Mouse (Mus musculus) induced T-regulatory cell, adult 2 months (primary cell): Measurements from ENCODE around the gene Nrap.
A peak's percentile ranks its signal among the peaks of the same experiment; 100 is the strongest.

Experiments used
- DNase-seq: peaks from one replicate; pipeline ENCODE4 v3.0.0-alpha.2; 2012; ENCODE audit warnings: low read depth

Nrap gene

DNA sequence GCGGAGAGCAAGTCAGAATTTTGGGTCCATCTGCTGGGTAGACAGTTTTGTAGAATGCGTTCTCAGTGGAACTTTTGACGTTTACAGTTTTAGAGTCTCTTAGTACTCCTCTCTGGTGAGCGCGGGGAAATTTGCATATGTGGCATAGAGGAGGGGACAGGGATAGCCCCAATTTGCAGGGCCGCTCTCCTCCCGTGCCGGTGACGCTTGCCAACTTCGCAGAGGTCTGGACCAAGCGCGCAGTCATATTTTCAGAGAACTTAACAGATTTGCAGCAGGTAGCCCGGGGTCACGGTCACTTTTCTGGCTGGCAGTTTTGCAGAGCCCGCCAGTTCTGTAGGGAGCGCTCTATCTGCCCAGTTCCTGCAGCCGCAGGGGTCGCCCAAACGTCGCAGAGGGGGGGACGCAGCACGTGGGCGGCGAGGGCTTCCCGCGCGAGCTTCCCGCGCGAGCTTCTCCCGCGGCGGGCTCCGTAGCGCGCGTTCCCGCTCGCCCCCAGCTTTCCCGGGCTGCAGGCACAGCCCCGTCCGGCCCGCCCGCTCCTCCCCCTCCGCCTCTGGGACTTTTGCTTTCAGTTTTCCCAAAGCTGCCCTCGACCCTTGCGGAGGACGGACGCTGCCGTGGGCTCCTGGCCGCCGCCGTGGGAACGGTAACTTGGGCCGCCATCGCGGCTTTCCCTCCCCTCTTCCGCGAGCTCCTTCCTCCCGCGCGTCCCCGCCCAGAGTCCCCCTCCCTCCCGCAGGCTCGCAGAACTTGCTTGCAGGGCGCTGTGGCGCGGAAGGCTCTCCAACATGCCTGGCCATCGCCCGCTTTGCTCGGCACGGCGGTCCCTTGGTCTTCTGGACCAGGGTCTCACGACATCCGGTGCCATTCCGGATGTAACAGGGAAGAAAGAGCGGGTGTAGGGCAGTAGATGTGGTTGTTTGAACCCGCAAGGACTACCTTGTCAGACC is 7.1 kb upstream of the Nrap start, which contains the start of gene Casp7:
Gene Casp7, plus strand, starts transcription at position 461 of the 953 bp plus-strand sequence.
- peak; percentile 92 for DNase-seq

DNA sequence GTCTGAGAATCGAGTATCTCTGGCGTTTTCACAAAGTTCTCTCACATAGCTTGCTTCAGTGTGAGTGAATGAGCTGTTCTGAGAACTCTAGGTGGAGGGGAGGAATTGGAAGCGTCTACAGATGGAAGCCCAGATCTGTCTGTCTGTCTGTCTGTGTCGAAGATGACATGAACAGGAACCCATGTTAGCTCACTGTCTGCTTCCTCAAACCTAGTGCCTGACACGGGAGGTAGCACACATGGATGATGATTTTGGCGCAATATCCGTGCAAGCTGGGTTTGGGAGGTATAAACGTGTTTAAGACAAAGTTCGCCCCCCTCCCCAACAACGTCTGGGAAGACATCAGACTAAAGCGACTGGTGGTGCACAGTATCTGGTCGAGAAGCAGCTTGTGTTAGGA is 6.4 kb upstream of the Nrap start:
- DNase-seq: no peak

DNA sequence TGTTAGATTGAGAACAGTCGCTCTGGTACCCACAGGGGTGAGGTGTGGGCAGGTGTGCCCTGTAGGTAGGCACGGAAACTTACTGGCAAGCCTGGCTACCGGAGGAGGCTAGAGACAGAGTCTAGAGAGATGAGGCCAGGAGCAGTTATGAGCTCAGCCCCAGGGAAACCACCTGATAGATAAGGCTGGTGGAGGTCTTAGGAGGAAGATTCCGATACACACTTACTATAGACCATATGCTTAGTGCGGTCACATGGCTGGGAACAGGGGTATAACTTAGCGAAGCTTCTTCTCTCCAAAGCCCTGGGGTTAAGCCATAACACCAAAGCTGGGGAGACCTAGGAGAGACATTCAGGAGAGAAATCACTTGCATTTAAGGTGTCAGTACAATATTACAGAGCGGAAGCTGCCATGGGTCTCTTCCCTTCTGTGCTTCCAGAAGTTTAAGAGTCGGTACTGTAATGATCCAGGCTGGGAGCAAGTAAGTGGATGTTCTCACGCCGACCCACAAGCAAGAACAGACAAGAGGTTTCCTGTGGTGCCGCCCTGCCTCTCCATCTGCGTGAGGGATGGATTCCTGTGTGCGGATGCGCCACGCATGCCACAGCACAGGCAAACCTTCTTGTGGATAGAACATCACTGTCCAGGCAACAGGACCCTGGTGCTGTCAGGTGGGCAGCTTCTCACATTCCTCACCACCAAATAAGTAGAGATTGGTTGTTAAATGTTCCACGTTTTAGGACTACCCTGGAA is 5.5 kb upstream of the Nrap start:
- peak; percentile 16 for DNase-seq

DNA sequence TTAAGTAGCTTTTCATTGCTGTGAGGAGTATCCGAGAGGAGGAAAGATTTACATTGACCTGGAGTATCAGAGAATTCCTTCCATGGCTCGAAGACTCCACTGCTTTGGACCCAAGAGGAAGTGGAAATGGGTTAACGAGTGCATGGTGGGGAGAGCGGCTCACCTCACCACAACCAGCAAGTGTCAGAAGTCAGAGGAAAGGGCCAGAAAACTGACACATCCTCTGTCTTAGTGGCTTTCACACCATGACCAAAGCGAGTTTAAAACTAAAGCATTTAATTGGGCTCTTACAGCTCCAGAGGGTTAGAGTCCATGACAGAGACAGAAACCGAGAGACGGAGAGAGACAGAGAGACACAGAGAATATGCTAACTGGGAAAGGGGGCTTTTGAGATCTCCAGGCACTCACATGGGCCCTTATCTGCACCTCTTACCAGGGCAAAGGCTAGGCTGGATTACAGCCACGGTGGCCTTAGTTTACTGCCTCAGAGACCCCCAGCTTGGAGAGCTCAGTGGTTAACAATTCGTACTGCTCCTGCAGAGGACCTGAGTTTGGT is 3.6 kb upstream of the Nrap start:
- DNase-seq: peak; percentile 8

DNA sequence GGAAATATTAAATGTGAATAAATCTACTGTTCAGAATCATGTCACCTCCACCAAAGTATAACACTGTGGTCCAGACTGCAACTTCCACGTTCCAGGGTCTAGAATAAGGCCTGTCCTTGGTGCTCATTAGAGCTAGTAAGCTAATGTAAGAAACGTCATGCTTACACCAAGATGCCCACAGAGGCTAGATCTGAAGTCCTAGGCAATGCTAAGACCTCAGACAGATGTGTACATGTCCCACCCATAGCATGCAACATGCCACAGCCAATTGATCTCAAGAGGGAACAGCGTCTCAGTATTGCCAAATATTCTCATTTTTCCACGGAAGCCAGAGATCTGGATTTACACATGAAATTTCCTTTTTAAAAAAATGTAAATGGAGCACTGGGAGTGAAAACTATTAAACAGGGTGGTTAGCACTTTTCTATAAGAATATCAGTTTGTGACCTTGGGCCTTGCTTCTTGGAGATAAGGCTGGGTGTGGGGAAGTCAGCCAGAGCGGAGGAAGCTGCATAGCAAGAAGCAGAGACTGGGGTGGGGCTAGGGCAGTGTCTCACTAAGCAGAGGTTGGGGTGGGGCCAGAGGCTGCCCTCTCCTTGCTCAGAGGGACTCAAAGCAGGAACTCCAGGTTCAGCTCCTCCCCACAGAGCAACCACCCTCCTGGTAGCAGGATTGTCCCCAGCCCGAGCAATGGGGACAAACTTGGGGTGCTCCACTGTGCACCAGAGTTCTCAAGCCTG is 1.6 kb upstream of the Nrap start:
- DNase-seq: peak; percentile 12

DNA sequence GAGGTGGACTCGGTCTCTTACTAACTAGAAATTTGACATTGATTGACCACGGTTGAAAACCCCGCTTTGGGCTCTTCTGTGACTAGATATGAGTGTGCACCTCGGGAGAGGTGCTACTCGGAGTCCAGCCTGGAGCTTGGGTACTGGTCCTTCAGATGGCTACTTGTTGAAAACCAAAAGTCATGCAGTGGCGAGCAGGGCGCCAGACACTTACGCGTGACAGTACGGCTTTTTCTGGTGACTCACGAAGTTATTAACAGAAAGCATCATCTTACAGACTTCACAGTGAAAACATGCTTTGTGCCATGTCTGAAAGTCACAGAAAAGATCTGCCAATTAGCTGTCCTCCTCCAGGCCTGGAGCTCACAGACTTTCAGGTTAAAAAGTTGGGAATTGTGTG is 661 bp downstream of the Nrap start:
- no peak for DNase-seq

DNA sequence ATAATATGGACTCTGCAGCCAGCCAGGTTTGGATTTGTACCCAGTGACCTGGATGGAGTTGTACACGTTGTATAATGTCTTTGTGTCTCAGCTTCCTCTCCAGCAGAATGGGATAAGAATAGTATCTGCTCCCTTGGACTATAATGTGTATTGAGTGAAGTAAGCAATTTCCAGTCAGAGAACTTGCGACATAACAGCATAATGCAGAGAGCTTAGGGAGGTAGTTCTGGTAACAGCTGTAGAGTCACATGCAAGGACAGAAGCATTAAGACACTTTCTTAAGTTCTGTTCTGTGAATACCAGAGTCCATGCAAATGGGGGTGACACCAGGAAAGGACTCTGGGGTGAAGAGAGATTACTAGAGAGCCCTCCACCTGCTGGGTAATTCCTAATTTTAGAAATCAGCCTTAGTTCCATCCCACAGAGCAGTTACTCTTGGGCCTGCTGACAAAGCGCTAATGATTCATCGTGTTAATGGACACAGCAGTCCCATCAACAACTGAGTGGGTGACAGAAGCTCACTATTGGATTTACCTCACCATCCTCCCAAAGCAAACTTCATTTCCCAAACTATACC is 2.0 kb downstream of the Nrap start:
- DNase-seq: no peak

DNA sequence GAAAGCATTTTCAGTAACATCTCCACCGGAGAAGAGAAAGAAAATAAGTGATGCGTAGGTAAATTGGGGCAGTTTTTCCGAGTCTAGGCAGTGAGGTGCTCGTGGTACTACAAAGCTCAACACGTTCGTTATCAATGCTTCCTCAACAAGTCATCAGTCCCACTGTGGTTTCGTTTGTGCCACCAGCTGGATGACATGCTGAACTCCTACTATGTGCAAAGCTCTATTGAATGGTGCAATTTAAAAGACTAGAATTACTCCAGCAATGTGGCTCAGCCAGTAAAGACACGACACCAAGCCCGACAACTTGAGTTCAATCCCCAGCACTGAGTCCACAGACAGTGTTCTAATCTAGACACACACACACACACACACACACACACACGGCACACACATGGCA is 3.7 kb downstream of the Nrap start:
- no peak for DNase-seq

DNA sequence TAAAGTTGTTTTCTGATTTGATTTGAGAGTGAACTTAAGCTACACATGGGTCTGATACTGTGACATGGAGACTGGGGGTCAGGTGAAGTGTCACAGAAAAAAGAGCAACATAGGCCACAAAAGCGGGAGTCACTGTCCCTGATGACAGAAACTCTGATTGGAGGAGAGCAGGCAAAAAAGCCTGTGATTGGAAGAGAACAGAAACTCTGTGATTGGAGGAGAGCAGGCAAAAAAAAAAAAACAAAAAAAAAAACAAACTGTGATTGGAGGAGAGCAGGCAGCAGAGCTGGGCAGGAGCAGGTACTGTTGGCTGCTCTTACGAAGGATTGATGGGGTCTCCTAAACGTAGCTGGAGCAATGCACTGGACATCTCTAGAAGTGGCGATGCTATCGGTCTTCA is 4.3 kb downstream of the Nrap start:
- no peak for DNase-seq

DNA sequence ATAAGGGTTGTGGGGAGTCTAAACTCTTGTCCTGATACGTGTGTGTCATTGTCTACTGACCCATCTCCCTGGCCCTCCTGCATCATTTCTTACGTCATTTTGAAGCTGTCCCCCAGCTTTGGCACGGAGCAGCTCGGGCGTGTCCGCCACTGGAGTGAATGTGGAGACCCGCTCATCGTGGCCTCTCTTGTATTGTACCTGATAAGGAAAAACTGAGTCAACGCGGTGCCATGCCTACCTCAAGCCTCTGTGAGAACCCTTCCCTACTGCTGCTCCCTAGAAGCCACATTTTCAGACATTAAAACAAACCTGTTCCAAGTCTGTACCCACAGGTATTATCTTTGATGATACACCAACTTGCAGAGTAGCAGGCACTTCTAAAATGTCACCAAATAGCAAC is 8.4 kb downstream of the Nrap start:
- no peak for DNase-seq

DNA sequence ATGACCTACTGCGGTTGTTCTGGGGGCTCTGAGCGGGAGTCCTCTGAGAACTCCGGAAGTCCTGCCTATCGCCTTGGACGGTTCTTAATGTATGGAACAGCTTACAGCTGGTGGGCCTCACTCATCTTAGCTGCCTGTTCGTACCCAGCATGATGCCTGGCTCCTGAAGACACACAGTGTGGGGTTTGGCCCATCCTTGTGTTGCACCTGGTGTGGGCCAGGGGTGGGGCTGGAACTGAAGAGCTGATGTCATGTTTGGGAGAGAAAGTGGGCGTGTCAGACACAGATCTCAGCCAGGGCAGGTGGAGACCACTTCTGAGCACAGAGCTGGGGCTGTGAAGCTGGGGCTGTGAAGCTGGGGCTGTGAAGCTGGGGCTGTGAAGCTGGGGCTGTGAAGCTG is 9.5 kb downstream of the Nrap start:
- DNase-seq: no peak

DNA sequence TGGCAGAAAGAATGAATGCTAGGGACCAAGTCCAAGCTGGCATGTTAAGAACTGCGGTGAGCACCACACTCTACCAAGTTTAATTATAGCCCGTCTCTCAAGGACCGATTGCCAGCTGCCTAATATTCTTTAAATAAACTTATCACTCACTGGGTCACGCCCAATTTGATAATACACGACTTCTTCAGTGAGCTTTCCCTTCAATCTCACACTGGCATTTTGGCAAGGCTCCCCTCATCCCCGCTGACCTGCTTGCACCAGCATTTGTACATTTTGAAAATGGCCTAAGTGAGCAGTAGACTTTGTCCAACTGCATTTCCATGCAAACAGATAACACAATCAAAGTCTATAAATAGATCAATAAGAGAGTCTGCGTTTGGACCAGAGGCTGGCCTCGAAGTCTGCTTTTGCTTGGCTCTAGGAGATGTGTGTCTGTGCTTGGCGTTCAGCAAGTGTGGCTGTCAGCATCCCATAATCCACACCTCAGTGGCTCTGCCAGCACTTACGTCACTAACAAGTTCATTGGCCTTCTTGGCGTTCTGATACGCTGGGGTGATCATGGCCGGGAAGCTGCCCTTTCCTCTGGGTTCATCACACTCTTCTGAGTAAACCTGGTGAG is 11.2 kb downstream of the Nrap start:
- no peak for DNase-seq

DNA sequence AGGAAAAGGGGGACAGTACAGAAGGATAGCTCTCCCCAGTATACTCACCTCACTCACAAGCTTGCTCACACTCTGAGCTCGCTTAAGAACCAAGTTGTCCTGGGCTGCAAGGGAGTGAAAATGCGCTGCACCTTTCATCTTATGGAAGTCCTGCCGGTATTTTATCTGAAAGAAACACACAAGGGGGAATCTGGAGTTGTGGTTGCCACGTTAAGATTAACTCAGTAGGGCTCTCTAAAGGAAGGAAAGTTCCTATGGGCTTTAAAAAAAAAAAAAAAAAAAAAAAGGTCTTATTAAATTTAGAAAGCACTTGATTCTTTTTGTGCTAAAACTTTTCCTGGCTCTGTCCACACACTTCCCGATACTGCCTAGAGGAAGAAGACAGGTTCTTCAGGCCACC is 11.8 kb downstream of the Nrap start:
- DNase-seq: no peak

DNA sequence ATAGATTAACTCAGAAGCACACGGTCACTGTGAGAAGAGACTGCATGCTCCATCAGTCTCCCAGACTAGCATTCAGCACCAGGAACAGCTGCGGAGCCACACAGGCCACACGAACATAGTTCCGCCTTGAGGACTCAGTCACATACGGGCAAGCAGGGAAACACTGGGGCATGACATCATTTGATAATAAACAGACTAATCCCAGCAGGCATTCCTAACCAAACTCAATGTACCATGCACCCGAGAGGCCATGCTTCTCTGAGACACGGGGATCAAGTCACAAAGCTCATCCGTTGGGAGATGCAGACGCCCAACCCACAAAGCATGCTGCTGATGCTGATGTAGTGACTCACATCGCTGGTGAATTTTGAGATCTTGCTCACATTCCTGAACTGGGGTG is 15.8 kb downstream of the Nrap start:
- DNase-seq: no peak

DNA sequence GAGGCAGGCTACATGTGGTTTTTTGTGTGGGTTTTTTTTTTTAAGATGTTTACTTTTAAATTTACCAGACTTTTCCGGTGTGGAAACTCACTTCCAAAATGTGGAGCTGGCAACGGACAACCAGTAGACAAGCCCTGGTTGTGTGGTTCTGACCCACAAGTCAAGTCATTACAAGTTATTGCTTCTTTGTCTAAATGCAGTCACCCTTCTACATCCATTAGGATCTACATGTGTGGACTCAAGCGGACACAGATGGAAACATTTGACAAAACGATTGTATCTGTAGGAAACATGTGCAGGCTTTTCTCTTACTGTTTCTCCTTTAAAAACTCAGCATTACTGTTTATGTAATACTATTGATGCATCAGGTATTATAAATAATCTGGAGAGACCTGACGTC is 16.6 kb downstream of the Nrap start:
- DNase-seq: no peak

DNA sequence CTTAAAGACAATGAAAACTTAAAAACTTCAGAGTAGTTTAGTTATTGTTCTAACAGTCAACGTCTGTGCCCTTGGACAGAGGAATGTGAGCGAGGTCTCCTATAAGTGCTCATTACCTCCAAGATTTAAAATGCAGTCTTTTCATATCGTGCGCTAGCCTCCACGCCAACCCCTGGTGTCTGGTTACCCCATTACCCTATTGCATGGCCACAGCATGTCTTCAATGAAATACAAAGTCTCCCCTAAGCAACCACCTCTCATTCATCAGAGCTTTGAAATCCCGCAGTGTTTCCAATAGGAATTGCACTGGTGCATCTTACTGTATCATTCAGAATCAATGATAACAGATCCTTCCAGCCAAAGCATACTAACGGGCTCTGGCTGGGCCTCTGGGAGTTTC is 17.6 kb downstream of the Nrap start:
- no peak for DNase-seq

DNA sequence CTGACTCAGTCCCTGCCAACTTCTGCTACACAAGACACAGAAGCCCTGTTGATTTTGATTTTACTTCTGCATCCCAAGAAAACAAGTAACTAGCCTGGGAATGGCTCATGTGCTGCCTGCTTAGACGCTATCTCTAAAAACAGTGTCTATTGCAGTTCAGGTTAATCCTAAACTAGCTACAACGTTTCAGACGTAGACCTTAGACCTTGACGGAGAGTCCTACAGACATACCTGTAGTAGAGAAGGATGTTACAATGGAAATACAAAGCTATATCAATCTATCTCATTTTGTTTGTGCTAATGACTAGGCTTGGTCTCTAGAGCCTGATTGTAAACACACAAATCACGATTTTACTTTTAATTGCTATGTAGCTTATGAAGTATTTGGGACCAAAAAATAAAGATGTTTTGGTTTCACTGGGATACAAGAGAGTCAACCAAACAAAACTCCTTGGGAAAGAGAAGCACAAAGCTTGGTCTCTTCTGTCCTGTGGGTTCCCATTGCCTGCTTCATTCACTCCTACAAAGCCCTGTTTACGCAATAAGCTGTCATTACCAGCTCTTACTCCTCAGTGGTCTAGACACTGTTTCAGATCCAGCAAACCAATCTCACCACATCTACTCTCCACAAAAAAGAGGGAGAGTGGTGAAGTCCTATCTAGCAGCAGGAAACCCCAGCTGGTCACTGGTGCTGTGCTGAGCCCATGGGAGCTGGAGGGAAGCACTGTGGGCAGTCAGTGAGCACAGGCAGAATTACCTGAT is 19.3 kb downstream of the Nrap start:
- DNase-seq: no peak

DNA sequence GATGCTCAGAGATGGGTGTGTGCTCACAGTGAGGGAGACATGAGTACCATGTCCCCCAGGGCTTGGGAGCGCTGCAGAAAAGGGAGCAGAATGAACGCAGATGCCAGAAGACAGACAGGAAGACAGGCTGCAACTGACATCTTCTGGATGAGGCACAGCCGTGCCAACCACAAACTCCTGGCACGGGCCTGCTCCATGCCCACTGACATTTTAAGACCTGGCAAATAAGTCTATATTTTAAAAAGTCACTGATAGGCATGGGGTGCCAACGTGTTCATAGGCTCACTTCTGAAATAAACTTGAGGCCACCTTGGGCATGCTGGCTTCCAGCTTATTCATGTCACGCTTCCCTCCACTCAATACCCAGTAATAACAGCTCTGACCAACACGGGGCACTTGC is 20.9 kb downstream of the Nrap start:
- DNase-seq: no peak

DNA sequence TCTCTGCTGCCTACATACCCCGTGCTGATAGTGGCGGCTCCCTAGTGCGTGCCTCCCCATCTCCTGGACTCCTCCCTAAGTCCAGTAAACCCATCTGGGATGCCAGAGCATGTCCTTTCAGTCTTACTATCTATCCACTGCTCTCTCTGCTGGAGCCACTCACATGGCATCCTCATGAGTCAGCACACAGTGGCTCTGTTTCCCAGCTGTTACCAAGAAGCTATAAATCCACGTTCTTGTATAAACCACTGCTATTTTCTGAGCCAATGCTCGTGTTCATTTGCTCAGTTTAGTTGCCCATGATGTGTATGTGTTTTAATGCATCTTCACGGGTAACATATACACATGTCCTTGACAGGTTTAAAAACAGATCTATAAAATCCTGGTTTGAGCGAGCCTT is 22.1 kb downstream of the Nrap start:
- DNase-seq: no peak

DNA sequence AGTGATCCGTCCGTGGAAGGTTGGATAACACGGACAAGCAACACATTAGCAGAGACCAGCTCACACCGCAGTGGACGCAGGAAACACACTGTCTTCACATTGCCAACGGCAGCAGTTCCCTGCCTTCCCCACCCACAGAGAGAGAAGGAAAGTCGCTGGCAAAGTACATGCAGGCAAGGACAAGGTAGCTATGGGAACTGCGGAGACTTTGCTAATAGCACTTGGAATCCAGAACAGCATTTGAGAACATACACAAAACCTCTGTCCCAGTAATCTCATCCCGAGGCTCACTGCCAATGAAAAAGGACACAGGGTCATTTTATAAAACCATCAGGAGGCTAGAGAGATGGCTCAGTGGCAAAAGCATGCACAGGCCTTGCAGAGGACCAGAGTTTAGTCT is 23.2 kb downstream of the Nrap start:
- DNase-seq: no peak

DNA sequence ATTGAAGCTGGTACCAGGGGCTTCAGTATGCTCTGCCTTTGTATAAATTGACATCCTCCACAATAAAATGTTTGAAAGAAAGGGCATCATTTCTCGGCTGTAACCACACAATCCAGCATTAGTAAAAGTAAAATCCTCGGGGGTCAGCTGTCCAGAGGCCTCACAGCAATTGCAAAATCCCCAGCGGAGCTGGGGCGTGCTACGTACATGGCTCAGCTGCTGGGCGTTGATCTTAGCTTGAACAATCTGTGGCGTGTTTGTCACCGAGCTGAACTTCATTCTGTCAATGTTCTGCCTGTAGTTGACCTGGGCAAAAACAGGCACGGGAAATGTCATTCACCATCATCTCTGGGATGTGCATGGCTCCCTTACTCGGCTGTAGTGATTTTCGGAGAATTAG is 23.7 kb downstream of the Nrap start:
- DNase-seq: no peak
